Mouse (Mus musculus): ENCODE measurements at regions not wholly inside any gene's neighbourhood (a gene's known extent, or its start where the extent isn't known, plus 50 kb on each side); places are given as distances from the start of the nearest gene placed in this dataset.

DNA sequence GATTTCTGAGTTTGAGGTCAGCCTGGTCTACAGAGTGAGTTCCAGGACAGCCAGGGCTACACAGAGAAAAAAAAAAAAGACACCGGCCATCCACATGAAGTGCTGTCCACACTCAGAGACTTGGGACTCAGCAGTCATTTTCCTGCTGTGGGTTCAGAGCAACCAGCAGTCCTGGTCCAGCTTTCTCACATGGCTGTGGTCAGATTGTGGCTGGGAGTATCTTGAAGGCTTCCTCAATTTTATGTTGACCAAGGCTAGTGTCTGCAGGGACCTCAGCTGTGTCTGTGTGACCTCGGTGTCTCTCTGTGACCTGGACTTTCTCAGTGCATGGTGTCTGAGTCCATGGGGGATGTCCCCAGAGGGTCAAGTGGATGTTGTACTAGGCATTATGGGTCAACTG lies 90.7 kb upstream of the Runx3 start:
- no peak for ATAC-seq (replicated peaks; ENCODE audit: insufficient number of reproducible peaks, low FRiP score, low TSS enrichment, poor library complexity, severe bottlenecking)

DNA sequence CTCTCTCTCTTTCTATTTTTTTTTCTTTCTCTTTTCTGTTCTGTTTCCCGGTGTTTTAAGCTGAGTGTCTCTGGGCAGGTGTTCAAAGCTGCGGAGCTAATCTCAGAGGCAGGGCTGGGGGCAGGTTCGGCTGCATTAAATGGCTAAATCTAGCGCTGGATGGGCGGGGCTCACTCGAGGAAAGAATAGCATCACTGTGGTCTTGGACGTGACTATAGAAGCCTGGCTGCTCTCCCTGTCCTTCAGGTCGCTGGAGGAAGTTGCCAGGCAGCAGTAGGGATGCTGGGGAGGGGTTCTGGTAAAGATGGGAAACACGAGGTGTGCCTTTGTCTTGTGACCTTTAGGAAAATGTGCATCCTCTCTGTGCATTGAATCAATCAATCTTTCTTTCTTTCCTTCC lies 88.0 kb upstream of the Runx3 start:
- ATAC-seq (replicated peaks; ENCODE audit: insufficient number of reproducible peaks, low FRiP score, low TSS enrichment, poor library complexity, severe bottlenecking): no peak

- no peak for ATAC-seq (replicated peaks; ENCODE audit: insufficient number of reproducible peaks, low FRiP score, low TSS enrichment, poor library complexity, severe bottlenecking)
Measured at GRCm38 (mm10) chr4:135033302-135033701, 87.2 kb upstream of the Runx3 start.

DNA sequence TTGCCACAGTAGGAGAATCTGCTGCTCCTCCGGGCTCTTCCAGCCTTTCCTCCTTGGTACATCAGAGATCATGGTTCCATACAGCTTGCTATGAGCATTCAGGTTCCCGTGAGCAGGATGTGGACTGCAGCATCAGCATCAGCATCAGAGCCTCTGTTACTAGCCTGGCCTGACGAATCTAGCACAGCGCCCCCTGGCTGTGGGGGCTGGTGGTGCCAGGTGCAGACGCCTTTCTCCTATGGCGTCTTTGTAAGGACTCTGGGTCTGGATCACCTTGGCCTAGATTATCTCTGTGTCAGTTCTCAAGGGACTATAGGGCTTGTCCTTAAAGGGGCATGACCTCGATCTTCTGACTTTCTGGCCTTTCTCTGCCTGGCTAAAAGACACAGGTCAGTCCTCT lies 86.0 kb upstream of the Runx3 start:
- ATAC-seq (replicated peaks; ENCODE audit: insufficient number of reproducible peaks, low FRiP score, low TSS enrichment, poor library complexity, severe bottlenecking): peak; percentile 41; the same call in 1 of the 2 replicates

DNA sequence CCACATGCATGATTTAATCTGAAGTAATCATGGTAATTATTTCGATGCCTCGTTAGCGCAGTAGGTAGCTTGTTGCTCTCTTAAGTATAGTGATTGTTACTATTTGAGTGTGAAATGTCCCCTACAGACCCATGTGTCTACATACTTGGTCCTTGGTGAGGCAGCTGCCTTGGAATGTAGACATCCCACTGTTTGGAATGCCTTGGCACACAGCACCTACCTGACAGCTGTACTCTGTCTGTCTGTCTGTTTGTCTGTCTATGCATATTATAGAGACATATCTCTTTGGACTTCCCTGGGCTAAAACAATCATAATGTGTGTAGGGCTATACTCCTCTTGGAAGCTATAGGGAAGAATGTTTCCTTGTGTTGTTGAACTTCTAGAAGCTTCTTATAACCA lies 83.7 kb upstream of the Runx3 start:
- no peak for ATAC-seq (replicated peaks; ENCODE audit: insufficient number of reproducible peaks, low FRiP score, low TSS enrichment, poor library complexity, severe bottlenecking)

DNA sequence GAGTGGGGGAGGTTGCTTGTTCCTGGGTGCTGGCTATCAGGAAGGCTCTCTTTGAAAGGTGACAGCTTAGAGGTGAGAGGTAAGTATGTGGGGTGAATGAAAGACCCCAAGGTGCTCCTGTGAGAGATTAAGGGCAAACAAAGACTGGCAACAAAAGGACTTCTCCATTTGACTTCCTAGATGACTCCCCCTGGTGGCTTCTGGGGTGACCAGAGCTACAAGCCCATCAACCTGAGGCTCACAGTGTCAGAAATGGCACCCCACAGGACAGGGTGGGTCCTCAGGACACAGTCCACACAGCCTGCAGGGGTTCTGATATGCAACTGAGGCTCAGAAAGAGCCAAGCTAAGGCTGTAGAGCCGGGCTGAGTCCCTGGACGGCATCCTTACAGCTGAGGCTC lies 81.2 kb upstream of the Runx3 start:
- no peak for ATAC-seq (replicated peaks; ENCODE audit: insufficient number of reproducible peaks, low FRiP score, low TSS enrichment, poor library complexity, severe bottlenecking)

DNA sequence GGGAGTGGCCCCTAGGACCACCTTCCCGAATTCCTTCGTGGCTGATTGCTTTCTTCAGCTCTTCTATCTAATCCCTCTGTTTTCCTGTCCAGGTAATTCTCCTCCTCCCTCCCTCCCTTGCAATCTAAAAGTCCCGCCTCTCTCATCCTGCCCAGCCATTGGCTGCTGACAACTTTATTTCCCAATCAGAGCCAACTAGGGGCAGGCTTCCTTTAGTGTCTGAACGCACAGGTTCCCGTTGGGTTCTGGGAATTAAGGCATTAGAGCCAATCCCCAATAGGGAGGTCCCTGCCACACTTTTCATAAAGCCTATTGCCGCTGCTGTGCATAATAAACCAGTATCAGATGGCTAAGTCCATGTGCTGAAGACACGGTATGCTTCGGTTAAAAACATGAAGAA lies 78.5 kb upstream of the Runx3 start:
- no peak for ATAC-seq (replicated peaks; ENCODE audit: insufficient number of reproducible peaks, low FRiP score, low TSS enrichment, poor library complexity, severe bottlenecking)

GRCm38 (mm10) chr4:135042501-135042900 lies 78.0 kb upstream of the Runx3 start:
- no peak for ATAC-seq (replicated peaks; ENCODE audit: insufficient number of reproducible peaks, low FRiP score, low TSS enrichment, poor library complexity, severe bottlenecking)

GRCm38 (mm10) chr4:135045054-135045453 lies 75.4 kb upstream of the Runx3 start:
- ATAC-seq (replicated peaks; ENCODE audit: insufficient number of reproducible peaks, low FRiP score, low TSS enrichment, poor library complexity, severe bottlenecking): no peak

DNA sequence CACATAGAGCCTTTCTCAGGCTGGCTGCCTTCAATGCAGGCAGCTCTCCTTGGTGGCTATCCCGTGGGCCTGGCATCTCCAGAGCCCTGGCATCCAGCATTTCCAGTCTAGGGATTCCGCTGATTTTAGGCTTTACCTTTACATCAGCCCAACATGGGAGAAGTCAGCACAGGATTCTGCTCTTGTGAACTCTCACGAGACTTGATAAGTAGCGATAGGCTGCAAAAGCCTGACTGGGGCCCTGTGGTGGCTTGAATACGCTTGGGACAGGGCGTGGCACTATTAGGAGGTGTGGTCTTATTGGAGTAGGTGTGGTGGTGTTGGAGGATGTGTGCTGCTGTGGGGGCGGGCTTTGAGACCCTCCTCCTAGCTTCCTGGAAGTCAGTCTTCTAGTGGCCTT lies 73.8 kb upstream of the Runx3 start:
- no peak for ATAC-seq (replicated peaks; ENCODE audit: insufficient number of reproducible peaks, low FRiP score, low TSS enrichment, poor library complexity, severe bottlenecking)

GRCm38 (mm10) chr4:135047251-135047650 lies 73.2 kb upstream of the Runx3 start:
- ATAC-seq (replicated peaks; ENCODE audit: insufficient number of reproducible peaks, low FRiP score, low TSS enrichment, poor library complexity, severe bottlenecking): no peak

DNA sequence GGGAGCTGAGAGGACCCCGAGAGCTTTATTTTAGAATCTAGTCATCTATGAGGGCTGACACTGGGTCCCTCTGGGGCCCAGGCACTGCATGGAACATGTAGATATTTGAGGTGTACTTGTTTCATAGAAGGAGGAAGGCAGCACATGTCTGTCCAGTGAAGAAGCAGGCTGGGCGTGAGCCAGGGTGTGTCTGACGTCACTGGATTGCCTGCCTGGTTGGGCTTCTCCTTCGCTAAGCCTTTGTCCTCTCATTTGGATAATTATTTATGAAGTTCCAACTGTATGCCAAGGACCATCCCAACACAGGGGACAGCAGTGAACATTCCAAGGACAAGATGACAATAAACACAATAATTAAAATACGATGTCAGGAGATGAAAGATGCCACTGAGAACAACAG lies 72.7 kb upstream of the Runx3 start:
- no peak for ATAC-seq (replicated peaks; ENCODE audit: insufficient number of reproducible peaks, low FRiP score, low TSS enrichment, poor library complexity, severe bottlenecking)

DNA sequence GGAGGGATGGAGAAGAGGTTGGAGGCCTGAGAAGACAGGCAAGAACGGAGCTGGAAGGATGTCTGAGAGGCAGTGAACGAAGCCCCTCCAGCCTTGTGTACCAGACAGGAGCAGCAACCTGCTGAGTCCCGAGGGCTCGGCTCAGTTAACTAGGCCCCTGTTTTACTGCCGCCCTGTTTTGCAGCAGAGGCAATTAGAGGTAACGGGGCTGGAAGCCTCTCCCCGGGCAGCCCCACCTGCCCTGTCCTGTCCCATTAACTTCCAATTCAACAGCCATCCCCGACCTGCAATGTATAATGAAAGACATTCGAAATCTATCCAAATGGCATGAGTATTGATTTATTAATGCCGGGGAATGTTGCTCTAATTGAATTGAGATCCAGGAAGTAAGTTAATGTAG lies 70.5 kb upstream of the Runx3 start:
- ATAC-seq (replicated peaks; ENCODE audit: insufficient number of reproducible peaks, low FRiP score, low TSS enrichment, poor library complexity, severe bottlenecking): no peak

DNA sequence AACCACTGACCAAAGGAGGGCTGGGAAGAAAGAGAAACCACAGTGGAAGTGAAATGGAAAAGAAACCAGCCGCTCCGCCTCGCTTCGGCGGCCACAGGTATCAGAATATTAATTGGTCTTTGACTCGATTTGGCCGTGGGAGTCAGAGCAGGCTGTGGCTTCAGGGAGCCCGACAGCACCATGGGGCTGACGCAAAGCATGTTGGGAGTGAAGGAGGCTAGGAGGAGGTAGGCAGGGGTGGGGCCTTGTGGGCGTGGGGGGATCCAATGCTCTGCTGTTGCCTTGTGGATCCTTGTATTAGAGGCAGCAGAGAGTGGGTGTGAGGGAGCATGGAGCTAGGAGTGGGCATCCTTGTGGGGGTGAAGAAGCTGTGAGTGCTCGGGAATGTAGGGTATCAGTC lies 69.0 kb upstream of the Runx3 start:
- ATAC-seq (replicated peaks; ENCODE audit: insufficient number of reproducible peaks, low FRiP score, low TSS enrichment, poor library complexity, severe bottlenecking): no peak

DNA sequence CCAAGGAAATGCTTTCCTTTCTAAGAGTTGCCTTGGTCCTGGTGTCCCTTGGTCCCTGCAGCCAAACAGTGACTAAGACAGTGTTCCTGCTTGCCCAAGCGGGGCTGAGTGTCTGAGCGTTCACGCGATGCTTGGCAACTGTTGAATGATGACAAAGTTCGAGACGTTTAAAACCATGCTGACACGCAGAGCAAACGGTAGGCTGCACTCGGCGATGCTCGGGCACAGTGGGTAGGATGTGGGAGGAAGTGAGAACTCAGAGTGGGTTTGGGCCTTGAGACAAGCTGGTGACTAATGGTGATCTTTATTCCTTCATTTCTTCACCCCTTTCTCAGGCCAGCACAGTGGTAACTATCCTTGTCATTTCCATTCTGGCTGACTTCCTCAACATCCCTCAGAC lies 66.9 kb upstream of the Runx3 start:
- ATAC-seq (replicated peaks; ENCODE audit: insufficient number of reproducible peaks, low FRiP score, low TSS enrichment, poor library complexity, severe bottlenecking): peak; percentile 68

DNA sequence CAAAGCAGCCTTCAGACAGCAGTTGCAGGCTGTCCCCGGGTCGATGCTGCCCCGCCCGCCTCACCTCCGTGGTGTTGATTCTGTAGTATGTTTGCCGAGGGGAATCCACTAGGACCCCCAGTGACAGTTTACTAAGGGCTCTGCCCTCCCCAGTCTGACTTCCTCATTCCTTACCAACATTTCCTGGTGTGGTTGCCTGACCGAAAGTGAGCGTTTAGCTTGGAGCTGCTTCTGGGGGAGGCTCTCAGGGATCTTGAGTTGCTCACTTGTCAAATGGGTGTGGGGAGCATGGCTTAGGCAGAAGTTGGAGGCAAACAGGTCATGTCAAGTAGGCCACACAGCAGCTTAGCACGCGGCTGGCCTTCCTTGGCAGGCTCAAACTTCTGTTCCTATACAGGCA lies 66.1 kb upstream of the Runx3 start:
- peak; percentile 45; the same call in 1 of the 2 replicates for ATAC-seq (replicated peaks; ENCODE audit: insufficient number of reproducible peaks, low FRiP score, low TSS enrichment, poor library complexity, severe bottlenecking)

DNA sequence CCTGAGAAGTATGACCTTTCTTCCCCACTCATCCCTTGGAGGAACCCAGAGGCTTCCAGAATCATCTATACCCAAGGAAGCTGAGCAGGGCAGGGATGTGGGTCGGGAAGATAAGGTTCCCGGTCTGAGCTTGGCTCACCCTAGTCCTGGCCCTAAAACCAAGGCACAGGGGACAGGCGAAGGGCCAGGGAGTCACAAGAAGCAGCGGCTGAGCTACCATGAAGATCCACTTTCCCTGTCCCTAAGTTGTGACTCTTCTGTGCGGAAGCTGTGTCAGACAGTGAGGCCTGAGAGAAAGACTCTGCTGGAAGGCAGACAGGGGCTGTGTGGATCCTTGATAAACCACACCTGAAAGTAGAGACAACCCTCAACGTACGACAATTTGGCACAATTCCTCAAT lies 64.1 kb upstream of the Runx3 start:
- ATAC-seq (replicated peaks; ENCODE audit: insufficient number of reproducible peaks, low FRiP score, low TSS enrichment, poor library complexity, severe bottlenecking): no peak

DNA sequence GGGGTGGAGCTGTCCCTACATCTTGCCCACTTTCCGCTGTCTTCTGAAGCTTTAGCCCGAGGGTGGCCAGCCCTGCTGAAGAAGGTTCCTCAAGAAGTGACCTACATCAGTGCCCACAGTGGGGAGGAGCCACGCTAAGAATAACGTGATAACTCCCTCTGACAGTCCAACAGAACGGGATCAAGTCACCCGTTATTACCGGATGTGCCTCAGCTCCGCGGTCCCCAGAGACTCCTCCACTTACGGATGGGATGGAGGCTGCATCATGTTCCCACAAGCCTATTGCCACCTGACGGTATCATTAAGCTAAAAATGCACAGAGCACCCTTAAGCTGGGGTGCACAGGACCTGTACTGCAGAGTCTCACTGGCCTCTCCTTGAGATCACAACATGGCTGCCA lies 63.2 kb upstream of the Runx3 start:
- no peak for ATAC-seq (replicated peaks; ENCODE audit: insufficient number of reproducible peaks, low FRiP score, low TSS enrichment, poor library complexity, severe bottlenecking)

DNA sequence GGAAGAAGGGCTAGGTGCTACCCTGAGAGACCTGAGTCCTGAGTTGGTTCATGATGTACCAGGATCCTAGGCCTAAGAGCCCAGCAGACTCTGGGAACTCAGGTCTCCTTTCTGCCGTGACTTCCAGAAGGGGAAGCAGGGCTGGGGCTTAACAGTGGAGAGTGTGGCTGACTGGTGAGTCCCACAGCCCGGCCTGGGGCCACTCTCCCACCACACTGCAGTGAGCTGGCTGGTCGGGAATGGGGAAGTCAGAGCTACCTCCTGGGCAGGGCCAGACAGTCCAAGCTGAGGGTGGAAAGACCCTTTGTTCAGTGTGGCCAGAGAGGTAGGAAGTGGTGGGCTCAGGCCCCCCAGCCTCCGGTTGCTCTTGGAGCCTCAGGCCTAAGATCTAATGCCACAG lies 61.6 kb upstream of the Runx3 start:
- ATAC-seq (replicated peaks; ENCODE audit: insufficient number of reproducible peaks, low FRiP score, low TSS enrichment, poor library complexity, severe bottlenecking): no peak

- ATAC-seq (replicated peaks; ENCODE audit: insufficient number of reproducible peaks, low FRiP score, low TSS enrichment, poor library complexity, severe bottlenecking): no peak
Measured at GRCm38 (mm10) chr4:135061030-135061743, 59.3 kb upstream of the Runx3 start.
